Mouse (Mus musculus) MEL-GATA-1-ER (cell line): ENCODE measurements around the gene Orai2.
"Not testable (repeated sequence)": the region's sequence is repeated elsewhere in the genome, so short reads cannot be mapped to it uniquely, and the experiment has no call there.

ENCODE experiments used
- DNase-seq: peaks from one replicate; pipeline ENCODE4 v3.0.0-alpha.2; 2012; ENCODE audit warnings: low read depth; ENCODE audit errors: extremely low read depth

Orai2 gene

DNA sequence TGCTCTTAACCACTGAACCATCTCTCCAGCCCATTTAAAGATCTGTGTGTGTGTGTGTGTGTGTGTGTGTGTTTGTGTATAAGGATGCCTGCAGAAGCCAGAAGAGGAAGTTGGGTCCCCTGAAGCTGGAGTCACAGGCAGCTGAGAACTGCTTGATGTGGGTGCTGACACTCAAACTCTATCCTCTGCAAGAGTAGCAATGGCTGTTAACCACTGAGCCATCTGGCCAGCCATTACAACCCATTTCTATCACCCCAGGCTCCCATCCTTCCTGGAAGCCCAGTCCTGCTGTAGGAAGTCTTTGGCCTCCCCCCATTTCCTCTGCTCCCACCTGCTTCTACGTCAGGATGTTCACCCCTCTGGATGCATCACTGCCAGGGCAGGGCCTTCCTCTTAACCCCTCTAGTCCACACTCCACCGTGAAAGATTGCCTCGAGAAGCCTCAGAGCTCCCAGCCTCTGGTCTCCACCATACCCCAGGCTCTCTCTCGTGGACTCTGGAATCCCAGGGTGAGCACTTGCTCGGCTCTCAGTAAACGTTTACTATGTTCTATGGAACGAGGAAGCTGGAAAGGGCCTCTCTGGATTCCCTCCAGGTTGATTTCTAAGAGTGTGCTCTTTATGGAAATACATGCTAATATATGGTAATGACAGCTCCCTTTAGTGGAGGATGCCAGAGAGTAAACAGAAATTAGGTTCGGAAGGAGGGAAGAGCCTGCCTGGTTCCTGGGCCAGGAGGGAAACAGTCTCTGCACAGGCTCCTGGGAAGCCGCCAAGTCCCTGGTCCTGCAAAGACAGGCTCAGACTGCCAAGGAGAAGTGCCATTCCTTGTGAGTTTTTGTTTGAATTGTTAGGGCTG is 3.3 kb upstream of the Orai2 start:
- DNase-seq = peak; percentile 75

DNA sequence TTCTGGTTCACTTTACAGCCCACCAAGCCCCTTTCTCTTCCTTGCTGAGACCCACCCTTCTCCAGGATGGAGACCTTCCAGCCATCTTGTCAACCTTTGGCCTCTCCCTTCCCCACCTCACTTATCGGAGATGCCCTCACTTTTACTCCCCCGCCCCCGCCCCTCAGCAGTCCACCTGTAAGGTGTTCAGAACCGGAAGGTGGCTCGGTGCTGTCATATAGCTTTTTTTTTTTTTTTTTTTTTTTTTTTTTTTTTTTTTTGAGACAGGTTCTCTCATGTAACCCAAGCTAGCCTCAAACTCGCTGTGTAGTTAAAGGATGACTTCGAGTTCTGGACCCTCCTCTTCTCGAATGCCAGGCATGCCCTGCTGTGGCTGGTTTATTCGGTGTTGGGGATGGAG is 2.4 kb upstream of the Orai2 start:
- no peak for DNase-seq

DNA sequence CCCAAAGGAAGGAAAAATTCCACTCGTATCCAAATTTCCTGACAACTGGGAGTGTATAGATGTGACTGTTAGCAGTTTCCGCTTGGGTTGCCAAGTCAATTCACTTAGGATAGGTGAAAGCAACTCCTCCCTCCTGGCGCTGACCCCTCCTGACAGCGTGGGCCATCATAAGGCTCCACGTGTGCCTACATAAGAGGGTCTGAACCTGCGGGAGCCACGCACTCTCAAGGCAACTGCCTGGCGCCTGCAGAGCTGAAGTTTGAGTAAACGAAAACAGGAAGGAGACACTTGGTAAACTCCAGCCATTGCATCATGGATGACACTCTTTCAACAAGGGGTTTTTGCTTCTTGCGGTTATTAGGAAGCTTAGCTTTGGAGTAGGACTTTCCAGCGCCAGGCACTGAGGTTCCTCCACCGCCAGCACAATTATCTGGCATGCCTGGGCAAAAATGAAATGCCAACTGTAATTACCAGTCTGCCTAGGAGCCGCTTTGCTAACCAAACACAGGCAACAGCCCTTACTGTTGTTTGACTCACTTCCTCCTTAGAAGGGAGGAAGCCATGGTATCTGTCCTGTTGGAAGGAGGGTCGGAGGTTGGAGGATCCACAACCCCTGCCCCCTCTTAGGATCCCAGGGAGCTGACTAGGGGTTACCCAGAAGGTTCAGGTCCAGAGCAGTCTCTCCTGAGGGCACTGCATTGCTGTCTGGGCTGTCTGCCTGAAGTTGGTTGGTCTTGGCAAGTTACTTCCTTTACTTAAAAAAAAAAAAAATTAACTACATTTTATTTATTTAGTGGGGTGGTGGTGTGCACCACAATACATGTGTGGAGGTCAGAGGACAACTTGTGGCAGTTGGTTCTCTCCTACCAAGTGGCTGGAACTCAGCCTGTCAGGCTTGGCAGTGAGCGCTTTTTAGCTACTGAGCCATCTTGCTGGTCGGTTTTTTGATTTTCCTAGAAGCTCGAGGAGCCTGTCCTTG is 1.1 kb upstream of the Orai2 start:
- peak; percentile 41 for DNase-seq

GRCm38 (mm10) chr5:136169626-136170511 is 644 bp downstream of the Orai2 start:
- DNase-seq = peak; percentile 61

DNA sequence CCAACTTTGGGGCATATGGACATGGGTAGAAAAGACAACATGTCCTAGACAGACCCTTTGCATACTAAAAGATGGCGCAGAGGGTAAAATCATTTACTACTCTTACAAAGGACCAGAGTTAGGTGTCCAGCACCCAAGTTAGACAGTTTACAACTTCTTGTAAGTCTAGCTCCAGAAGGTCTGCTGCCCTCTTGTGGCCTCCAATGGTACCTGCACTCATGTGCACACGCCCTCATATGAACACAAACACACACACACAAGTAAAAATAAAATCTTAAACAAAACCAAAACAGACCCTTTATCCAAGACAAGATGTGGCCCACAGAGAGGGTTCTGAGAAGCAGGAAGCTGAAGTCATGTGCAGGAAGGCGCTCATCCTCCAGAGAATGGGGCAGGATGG is 2.4 kb downstream of the Orai2 start:
- DNase-seq = no peak

DNA sequence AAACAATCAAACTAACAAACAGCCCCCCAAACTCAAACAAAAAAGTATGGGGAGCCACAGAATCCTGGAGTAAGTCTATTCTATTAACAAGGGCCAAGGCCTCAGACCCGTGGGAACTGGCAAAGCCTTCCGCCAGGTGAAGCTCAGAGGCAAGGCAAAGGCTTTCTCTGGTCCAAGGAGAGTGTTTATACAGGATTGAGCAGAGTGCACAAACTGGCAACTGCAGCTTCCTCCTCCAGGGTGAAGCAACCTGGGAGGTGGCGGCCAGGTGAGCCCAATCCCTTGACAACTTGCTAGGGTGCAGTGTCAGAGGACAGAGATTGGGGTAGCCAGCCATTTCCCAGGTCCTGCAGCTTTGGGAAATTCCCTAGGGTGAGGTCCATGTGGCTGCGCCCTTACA is 3.2 kb downstream of the Orai2 start:
- no peak for DNase-seq

DNA sequence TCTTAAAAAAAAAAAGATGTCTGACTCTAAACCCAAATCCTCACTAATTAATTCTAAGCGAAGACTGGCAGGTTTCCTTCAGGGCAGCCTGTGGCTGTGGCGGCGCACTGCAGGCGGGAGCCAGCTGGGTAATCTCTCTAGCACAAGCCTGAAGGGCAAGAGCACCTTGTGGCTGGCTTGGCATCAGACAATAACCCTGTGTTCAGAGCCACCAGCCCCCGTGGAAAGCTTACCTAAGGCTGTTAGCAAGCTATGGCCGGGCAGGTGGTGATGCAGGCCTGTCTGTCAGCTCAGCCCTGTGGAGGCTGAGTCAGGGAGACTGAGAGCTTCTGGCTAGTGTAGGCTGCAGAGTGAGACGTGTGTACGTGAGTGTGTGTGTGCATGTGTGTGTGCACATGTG is 5.3 kb downstream of the Orai2 start:
- DNase-seq = no peak

DNA sequence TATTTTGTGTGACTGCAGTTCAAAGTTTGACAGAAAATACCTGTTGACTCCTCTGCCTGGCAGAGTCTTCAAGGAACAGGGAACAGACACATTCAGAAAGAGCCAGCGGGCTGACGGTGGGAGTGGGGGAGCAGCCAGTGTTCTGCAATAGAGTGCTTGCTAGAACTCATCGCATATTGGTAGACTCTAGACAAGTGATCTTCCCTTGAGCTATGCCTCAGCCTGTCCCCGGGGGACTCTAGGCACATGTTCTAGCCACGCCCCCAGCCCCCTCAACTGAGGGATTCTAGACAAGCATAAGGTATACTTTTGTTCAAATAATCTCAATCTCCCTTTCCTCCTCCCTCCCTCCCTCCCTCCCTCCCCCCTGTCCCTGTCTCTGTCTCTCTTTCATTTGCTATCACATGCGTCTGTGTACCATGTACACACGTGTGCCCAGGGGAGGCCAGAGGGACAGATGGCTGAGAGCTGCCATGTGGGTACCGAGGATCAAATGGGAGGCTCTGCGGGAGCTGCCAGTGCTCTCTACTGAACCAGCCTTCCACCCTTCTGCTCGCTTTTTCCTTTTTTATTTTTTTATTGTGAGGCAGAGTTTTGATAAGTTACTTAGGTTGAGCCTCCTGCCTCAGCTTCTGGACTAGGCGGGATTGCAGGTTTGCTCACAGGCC is 6.6 kb downstream of the Orai2 start:
- no peak for DNase-seq

DNA sequence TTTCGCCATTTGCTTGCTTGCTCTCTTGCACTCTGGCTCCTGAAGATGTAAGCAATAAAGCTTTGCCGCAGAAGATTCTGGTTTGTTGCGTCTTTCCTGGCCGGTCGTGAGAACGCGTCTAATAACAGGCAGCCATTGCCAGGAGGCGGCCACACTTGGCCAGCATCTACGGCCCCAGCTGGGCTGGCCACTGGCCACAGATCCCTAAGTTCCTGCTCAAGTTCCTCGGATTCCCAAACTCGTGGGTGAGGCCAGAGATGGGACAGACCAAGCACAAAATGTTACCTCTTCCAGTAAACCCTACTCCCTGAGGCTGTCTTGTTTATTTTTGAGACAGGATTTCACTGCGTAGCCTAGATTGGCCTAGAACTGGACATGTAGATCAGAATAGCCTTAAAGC is 10.4 kb downstream of the Orai2 start:
- not testable (repeated sequence) for DNase-seq

GRCm38 (mm10) chr5:136155399-136155798 is 15.1 kb downstream of the Orai2 start:
- no peak for DNase-seq

- DNase-seq = no peak
Measured at GRCm38 (mm10) chr5:136152365-136152764, 18.1 kb downstream of the Orai2 start.

DNA sequence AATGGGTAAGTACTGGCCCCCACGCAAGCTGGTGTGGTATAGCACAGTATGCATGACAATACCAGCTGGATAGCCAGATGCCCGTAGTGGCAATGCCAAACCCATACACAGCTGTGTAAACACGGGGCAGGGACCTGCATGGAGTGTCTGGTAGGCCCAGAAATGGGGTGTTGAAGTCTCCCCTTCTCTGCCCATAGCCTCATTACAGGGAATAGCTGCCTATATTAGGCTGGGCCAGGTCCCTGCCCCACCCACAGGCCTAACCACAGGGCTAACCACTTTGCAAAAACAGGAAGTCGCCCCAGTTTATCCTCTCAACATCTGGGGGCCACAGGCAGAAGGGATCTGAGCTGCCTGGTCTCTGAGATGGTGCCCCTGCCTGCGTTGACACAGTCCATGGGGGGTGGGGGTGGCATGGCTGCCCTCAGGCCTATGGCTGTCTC is 21.4 kb downstream of the Orai2 start:
- DNase-seq = peak; percentile 71

- DNase-seq = no peak
Measured at GRCm38 (mm10) chr5:136147704-136148103, 22.8 kb downstream of the Orai2 start.

DNA sequence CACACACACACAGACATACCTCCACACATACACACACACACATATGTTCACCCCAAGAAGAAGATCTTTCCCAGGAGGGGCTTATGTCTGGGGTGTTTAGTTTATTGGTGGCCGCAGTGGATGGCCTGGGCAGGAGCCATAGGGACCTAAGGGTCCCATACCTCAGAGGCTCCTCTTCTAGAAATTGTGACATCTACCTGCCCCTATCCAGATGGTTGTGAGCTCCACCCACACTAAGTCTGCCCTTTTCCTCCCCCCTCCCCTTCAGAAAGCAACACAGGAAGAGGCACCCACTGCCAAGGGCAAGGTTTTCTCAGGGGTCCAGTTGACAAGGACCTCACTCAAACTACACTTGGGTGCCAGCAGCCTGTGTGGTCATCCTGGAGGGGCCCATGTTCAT is 23.6 kb downstream of the Orai2 start:
- no peak for DNase-seq

DNA sequence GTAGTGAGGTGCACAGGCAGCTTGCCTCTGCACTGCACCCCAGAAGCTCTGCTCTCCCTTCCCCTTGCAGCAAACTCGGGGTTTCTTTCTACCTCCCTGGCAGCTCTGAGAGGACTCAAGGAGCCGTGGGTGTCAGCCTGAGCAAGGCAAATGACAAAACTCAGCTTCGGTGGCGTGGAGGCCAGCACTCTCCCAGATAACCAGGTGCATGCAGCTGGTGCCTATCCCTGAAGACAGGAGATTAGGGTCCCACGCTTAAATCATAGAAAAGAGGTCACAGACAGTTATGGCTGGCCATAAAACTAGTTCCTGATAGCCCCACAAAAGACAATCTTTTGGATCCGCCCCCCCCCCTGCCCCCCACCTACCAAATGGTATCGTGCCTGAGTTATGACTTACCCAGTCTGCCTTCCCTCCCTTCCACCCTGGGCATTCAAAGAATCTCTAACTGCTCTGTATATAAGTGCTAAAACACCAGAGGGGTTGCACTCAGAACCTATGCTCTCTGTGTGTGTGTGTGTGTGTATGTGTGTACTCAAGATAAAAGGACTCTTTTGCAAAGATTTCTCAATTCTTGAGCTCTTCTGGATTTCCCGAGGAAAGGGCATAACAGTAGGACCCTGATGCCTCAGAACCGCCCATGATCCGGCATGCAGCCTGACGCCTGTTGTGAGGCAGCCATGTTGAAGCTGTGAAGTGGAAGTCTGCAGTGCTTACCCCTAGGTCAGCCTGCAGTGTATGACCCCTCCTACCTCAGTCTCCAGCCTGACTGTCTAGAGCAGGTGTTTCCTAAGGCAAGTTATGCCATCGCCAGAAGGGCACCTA is 25.7 kb downstream of the Orai2 start:
- DNase-seq = no peak

DNA sequence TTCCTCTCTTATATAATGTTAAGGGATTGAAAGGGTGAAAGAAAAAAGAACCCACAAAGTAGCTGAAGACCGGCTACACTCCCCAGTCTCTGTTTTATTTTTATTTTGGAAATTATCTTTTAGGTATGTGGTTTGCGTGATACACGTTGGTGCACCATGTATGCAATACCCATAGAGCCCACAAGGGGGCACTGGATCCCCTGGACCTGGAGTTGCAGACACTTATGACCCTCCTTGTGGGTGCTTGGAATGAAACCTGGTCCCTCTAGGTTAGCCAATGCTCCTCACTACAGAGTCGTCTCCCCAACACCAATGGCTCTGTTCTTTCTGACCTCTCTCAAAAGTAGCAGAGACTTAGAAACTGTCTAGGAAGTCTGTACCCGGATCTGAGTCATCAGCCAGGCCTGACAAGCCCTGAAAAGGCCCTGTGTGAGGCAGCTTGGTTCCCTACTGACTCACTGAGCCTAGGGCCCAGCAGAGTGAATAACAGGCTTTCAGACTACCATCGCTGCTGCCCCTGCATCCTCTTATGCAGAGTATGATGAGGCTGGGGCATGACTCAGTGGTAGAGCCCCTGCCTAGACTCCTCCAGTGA is 27.3 kb downstream of the Orai2 start:
- DNase-seq = no peak

GRCm38 (mm10) chr5:136142746-136143145 is 27.8 kb downstream of the Orai2 start:
- DNase-seq = no peak

DNA sequence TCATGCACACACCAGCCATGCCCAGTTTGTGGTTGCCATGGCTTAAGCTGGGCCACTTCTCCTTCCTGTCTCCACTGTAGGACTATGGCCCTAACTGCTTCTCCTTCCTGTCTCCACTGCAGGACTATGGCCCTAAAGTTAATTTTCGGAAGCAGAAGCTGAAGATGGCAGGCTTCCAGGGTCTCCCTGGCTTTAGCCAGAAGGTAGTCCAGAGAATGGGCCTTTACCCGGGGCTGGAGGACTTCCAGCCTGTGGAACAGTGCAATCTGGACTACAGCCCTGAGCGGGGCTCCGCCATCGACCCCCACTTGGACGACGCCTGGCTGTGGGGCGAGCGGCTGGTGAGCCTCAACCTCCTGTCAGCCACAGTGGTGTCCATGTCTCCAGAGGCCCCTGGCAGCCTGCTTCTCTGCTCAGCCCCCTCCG is 30.4 kb downstream of the Orai2 start:
- DNase-seq = no peak

DNA sequence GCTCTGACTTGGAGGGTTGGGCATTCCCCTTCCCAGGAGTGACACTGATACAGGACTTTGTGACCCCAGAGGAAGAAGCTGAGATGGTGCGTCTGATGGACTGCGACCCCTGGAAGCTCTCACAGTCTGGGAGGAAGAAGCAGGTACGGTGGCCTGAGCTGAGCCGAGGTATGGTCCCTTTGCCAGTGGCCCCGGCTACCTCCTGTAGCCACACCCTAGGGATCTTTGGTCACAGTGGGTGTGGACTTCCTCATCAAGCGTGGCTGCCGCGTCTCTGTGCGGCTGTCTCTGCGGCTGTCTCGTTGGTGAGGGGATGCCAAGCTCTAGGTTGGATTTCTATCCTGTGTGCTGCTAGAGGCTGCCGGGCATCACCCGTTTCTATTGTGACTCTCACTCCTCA is 31.1 kb downstream of the Orai2 start:
- no peak for DNase-seq
